Mouse (Mus musculus): ENCODE results near the gene Tubd1.
A peak's percentile ranks its signal among the peaks of the same experiment; 100 is the strongest.

Gene Tubd1

DNA sequence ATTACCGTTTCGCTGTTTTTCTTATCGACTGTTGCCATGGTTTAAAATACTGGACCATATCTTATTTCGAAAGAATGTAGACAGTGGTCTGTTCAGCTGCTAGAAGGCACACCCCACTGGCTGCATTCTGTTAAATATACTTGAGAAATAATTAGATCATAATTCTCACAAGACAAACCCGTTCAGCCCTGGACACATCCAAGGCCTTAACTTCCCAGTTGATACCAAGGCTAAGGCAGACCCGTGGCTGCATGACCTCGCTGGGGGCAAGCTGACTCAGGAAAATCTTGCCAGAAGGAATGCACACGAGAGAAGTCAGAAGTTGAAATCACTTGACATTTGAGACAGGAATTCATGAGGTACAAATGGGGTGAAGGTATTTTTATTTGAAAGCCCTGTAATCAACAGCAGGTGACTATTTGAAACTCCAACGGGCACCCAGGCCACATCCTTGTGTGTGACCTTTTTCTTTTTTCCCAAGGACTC, 25.5 kb downstream of the Tubd1 start:
- DNase-seq = peak in 1 of 2 experiments; percentile 45

DNA sequence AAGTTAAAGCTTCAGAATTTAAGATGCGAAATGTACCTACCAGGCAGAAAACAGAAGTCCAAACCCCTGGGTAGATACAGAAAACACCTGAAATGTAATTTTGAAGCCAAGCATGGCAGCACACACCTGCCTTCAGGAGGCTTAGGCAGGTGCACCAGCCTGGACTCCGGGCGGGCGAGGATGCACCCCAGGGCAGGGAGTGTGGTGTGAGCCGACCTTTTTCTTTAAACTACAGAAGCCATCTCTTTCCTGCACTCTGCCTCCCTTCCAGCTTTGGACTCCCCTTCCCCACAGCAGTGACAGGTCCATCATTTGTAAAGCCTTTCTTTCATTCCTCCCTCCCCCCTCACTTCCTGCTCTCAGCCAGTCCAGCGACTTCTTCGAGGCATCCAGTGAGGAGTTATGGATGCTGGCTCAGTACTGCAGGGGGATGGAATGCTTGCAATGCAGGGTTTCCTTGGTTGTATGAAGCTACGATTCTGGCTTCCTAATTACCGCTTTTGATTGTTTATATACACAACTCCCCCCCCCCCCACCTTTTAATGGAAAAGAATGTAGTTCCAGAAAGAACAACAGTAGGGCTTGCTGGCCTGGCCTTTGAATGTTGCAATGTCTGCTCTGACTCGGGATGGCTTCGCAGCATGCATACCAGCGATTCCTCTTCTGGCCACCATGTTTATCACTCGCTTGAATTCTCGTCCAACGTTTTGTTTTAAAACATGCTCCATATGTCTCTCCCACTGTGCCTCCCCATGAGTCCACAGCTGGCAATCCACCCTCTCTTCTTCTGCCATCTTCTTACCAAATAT, 26.5 kb downstream of the Tubd1 start:
- peak; percentile 59 to 70 for DNase-seq

DNA sequence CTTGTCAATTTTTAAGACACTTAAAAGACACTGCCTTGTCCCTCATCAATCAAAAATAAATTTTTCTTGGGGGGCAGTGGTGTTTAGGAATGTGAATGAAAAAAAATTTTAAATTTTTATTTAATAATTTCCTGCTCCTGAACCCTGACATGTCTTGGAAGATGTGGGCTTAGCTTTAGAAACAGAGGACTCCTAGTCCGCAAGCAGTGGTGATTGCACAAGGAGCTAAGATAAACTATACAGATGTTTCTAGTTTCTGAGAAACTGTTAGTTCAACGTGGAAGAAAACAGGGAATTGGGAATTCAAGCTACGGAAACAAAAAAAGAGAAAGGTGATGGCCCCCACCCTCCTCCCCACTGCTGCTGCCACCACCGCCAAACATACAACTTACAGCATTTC, 27.1 kb downstream of the Tubd1 start:
- no peak for DNase-seq

DNA sequence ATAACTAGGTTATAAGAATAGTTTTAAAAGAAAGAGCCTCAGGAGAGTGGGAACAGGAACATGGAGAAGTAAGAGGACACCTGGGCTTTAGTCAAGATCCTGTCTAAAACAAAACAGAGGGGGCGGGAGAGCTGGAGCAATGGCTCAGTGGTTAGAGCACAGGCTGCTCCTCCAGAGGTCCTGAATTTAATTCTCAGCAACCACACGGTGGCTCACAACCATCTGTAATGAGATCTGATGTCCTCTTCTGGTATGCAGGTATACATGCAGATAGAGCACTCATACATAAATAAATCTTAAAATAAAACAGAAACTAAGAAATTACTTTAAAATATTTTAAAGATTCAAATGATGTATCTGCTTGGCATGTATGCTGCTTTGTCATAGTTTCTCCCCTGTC, 27.8 kb downstream of the Tubd1 start:
- DNase-seq = no peak

- no peak for DNase-seq
Observed at GRCm38 (mm10) chr11:86573646-86574231, 28.9 kb downstream of the Tubd1 start.

GRCm38 (mm10) chr11:86574408-86574807, 29.6 kb downstream of the Tubd1 start:
- no peak for DNase-seq

- no peak for DNase-seq
Observed at GRCm38 (mm10) chr11:86575632-86576378, 31.0 kb downstream of the Tubd1 start.

- DNase-seq = peak in 1 of 2 experiments; percentile 64
Observed at GRCm38 (mm10) chr11:86577231-86577630, 32.4 kb downstream of the Tubd1 start.

- no peak for DNase-seq
Observed at GRCm38 (mm10) chr11:86578106-86578808, 33.5 kb downstream of the Tubd1 start.

DNA sequence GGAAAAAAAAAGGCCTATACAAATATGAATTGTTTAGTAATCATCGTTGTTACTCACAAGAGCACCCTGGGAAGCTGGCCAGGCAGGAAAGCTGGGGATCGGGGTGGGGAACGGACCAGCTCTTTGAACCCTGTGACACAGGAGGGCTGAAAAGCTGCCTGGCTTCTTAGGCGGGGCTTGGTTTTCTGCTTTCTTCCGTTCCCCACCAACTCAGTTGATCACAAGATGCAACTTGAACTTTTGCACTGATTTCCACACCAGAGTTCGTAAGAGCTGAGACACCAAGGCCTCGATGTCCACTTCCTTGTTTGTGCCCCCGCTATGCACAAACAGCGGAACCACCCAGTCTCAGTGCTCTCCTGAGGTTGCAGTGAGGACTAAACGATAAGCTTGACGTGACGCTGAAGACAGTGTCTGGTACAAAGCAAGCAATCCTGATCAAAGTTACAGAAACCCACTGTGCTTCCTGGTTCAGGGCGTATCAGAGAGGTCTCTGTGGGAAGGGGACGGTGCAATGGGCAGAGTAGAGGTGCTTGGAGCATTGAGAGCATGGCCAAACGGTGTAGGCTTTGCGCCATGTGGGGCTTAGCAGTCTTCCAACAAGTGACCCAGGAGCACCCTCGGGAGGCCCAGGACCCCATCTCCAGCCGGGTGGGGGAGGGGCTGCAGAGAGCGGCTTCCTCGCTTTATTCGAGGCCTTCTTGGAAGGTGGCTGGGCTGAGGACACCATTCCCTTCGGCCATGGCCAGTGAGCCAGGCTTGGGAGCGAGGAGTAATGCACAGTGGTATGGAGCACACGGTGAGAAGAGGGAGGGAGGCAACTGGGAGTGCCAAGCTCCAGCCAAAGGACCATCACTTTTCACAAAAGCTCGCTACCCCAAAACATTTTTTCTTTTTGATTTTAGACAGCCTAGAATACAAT, 34.3 kb downstream of the Tubd1 start:
- DNase-seq = peak; percentile 55 to 75

- peak in 1 of 2 experiments; percentile 64 for DNase-seq
Observed at GRCm38 (mm10) chr11:86579731-86580318, 35.0 kb downstream of the Tubd1 start.

GRCm38 (mm10) chr11:86580319-86581113, 35.7 kb downstream of the Tubd1 start:
- DNase-seq = peak in 1 of 2 experiments; percentile 58

DNA sequence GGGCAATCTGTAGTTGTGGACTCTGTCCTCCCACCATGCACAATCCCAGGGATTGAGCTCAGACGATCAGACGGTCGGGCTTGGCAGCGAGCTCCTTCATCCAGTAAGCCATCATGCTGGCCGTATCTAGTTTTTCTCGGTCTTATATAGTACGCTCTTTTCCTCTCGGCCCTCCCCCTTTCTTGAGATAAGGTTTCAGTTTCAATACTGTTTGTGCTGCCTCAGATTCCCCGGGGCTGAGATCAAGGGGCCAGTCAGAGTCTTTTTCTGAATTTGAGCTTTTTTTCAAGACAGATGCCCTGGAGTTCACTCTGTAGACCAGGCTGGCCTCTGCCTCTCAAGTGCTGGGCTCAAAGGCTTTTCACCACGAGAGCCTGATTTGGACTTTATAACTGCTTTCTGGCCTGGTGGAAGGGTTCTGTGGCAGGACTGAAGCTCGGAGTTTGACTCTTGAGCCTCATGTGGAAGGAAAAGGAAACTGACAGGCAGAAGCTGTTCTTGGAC, 36.5 kb downstream of the Tubd1 start:
- DNase-seq = peak in 1 of 2 experiments; percentile 50

- DNase-seq = no peak
Observed at GRCm38 (mm10) chr11:86581943-86582542, 37.3 kb downstream of the Tubd1 start.

DNA sequence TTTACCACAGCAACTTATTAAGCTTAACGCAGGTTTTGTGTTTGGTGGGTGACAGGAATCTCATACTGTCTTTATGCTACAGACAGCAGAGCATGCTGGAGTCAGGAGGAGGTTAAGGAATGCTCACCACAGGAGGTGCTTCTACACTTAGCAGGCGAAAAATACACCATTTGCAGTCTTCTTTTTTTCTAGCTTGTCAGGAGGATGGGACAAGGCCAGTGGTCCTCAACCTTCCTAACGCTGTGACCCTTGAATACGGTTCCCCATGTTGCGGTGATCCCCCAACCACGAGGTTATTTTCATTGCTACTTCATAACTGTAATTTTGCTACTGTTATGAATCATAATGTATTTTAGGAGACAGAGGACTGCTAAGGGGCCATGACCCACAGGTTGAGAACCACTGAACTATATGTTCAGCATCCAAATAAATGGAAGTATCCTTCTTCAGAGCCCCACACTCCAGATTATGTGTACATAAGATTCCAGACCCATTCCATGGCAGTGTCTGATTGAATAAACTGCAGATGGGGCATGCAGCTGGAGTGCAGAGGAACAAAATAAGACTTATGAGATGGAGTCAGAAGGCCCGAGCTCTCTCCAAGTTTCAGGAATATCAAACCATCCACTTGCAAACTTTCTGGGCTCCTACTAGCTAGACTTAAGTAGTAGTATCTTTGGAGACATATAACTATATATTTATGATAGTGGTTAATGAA, 37.9 kb downstream of the Tubd1 start:
- no peak for DNase-seq

DNA sequence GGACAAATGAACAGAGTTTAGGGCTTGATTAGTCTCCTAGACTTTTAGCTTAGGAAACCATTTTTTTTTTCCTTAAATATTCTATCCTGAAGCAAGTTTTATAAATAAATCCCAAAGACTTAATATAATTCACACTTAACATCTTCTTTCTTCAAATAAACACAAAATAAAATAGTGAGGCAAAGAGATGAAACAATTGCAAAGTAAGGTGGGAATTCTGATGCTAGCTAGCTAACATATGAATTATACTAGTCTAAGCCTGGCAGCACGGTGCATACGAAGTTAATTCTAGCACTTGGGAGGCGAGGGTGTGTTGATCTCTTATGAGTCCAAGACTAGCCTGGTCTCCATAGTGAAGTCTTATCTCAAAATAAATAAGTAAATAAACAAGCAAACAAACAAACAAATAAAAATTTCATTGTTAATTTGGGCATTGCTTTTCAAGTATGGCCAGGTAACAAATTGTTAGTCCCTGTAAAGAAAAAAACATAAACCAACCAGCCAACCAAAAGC, 38.6 kb downstream of the Tubd1 start:
- DNase-seq = no peak

DNA sequence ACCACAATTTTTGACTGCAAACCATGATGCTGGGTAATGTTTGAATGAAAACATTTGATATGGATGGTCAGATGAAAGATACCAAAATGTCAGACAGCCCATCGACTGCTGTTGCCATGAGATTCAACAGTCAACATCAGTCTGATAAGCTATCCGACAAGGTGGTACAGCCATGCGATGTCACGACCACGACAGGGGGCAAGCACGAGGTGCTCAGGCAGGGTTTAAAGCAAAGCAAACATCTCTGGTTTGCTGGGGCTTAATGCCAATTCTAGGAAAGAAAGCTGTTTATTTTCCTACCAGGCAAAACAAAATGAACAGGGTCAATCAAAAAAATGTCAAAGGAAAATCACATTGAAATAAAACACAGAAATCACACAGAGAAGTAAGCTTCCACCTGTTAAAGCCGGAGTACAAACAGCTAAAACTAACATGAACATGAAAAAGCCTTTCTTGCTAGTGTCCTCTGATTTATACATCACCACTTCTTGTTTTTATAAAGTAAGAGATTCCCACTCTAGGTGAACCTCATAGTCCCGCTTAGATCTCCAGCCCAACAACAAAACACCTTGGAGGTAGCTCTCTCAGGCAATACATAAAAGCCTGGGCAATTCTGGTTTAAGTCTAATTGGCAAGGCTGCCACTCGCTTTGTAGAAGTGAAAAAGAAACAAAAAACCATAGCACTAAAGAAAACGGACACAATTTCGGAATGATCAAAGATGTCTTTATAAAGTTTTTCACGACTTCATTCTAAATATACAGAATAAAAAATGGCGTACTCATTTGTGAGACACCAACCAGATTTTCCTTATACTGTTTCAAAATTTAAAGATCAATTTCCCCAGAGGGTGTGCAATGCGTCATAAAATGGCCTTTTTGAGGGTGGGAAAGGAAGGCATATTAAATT, 39.5 kb downstream of the Tubd1 start:
- no peak for DNase-seq
